Mouse (Mus musculus) megakaryocyte, embryonic 14.5 days (primary cell): Measurements from ENCODE around the gene Luzp1.

Experiments used
- FLI1 ChIP-seq: IDR thresholded peaks from 2 replicates; pipeline ENCODE4 v1.6.1; 2012; ENCODE audit warnings: low read length, inconsistent platforms, mixed read lengths
- GATA1 ChIP-seq: IDR thresholded peaks from 3 replicates; pipeline ENCODE4 v1.6.1; 2012; ENCODE audit warnings: mixed read lengths, low read length, inconsistent platforms, borderline replicate concordance

DNA sequence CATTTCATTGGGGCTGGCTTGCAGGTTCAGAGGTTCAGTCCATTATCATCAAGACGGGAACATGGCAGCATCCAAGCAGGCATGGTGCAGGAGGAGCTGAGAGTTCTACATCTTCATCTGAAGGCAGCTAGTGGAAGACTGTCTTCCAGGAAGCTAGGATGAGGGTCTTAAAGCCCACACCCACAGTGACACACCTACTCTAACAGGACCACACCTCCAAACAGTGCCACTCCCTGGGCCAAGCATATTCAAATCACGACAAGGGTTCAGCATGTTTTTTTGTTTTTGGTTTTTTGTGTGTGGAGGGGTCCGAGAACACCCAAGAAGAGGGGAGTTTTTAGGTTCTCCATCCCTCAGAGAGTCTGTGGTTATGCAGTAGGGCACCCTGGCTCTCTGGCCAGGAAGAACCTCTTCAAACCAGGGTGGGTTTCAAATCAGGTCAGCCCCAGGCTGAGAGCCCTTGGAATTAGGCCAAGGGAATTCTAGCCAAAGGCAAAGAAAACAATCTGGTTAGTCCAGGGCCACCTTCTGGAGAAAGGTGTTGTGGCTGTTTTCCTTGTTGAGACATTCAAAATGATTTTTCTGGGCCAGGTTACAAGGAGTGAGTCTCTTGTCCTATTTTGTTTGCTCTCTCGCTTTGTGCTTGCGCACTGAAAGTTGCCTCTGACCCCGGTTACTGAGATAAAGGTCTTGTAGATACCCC is 12.9 kb upstream of the Luzp1 start:
- TF ChIP-seq GATA1, result no peak
- no peak for TF ChIP-seq FLI1
